Mouse (Mus musculus): ENCODE results near the gene Kdelc1.

DNA sequence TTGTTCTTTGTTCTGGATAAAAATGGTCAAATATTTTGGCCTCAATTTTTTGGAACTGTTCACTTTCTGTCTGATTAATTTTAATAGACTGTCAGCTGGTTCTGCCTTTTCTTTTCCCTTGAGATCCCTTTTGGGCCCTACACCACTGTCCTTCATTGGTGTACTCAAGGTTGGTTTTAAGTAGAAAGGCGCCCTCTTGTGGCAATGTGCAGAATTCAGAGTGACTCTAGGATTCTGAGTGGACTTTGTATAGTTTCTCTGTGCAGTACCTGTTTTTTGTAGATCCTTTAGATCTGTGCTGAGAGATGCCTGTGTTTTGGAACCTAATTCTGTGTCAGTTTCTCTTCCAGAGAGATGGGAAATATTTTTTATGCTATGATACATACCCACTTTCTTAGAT, 54.0 kb downstream of the Kdelc1 start:
- TF ChIP-seq CTCF (IDR thresholded peaks at IDR 0.05; ENCODE audit: low read depth) (peak; percentile 72), EP300 (IDR thresholded peaks at IDR 0.05; ENCODE audit: low read depth) (no peak)

Data from liver, postnatal 0 days (tissue).